Mouse (Mus musculus) small intestine, adult 2 months (tissue): ENCODE data around the gene Brsk2.

Experiments
- CTCF ChIP-seq: fragments of 200-500 bp; IDR thresholded peaks from 2 replicates; pipeline ENCODE4 v1.5.1; 2012; ENCODE audit warnings: low read depth, mild to moderate bottlenecking, control low read depth, inconsistent platforms, low read length, moderate library complexity, mixed read lengths; ENCODE audit not compliant: insufficient replicate concordance, insufficient read length; ENCODE audit errors: extremely low read depth
- POLR2A ChIP-seq: fragments of 200-500 bp; IDR thresholded peaks from 2 replicates; pipeline ENCODE4 v1.6.1; 2012; ENCODE audit warnings: low read depth, mild to moderate bottlenecking, control low read depth, inconsistent platforms, low read length, moderate library complexity

GRCm38 (mm10) chr7:142037553-142038170, 88.1 kb downstream of the Brsk2 start:
- TF ChIP-seq CTCF = peak; percentile 75; the same call in 1 of the 2 replicates
- TF ChIP-seq POLR2A = no peak
